Mouse (Mus musculus): ENCODE measurements around the gene Bcar1.

Bcar1 gene

GRCm38 (mm10) chr8:111715514-111715913 is 28.1 kb downstream of the Bcar1 start:
- no peak for DNase-seq (ENCODE audit: low read depth)

- DNase-seq (ENCODE audit: low read depth): no peak
Observed at GRCm38 (mm10) chr8:111714295-111714694, 29.3 kb downstream of the Bcar1 start.

GRCm38 (mm10) chr8:111713817-111714216 is 29.8 kb downstream of the Bcar1 start:
- DNase-seq (ENCODE audit: low read depth): no peak

- no peak for DNase-seq (ENCODE audit: low read depth)
Observed at GRCm38 (mm10) chr8:111713291-111713690, 30.3 kb downstream of the Bcar1 start.

GRCm38 (mm10) chr8:111712588-111712987 is 31.0 kb downstream of the Bcar1 start:
- DNase-seq (ENCODE audit: low read depth): peak; percentile 21

GRCm38 (mm10) chr8:111712135-111712534 is 31.5 kb downstream of the Bcar1 start:
- DNase-seq (ENCODE audit: low read depth): no peak

- no peak for DNase-seq (ENCODE audit: low read depth)
Observed at GRCm38 (mm10) chr8:111710777-111711485, 32.7 kb downstream of the Bcar1 start.

GRCm38 (mm10) chr8:111709223-111709622 is 34.4 kb downstream of the Bcar1 start:
- no peak for DNase-seq (ENCODE audit: low read depth)

- DNase-seq (ENCODE audit: low read depth): no peak
Observed at GRCm38 (mm10) chr8:111708265-111708664, 35.3 kb downstream of the Bcar1 start.

GRCm38 (mm10) chr8:111705699-111706098 is 37.9 kb downstream of the Bcar1 start:
- DNase-seq (ENCODE audit: low read depth): no peak

GRCm38 (mm10) chr8:111705222-111705621 is 38.4 kb downstream of the Bcar1 start:
- DNase-seq (ENCODE audit: low read depth): no peak

- no peak for DNase-seq (ENCODE audit: low read depth)
Observed at GRCm38 (mm10) chr8:111704585-111704984, 39.0 kb downstream of the Bcar1 start.

GRCm38 (mm10) chr8:111701380-111701779 is 42.2 kb downstream of the Bcar1 start:
- no peak for DNase-seq (ENCODE audit: low read depth)

- no peak for DNase-seq (ENCODE audit: low read depth)
Observed at GRCm38 (mm10) chr8:111700740-111701139, 42.9 kb downstream of the Bcar1 start.

GRCm38 (mm10) chr8:111700201-111700600 is 43.4 kb downstream of the Bcar1 start:
- DNase-seq (ENCODE audit: low read depth): no peak

GRCm38 (mm10) chr8:111699035-111699434 is 44.6 kb downstream of the Bcar1 start:
- no peak for DNase-seq (ENCODE audit: low read depth)

- no peak for DNase-seq (ENCODE audit: low read depth)
Observed at GRCm38 (mm10) chr8:111697655-111698054, 46.0 kb downstream of the Bcar1 start.

- no peak for DNase-seq (ENCODE audit: low read depth)
Observed at GRCm38 (mm10) chr8:111695441-111695840, 48.2 kb downstream of the Bcar1 start.

GRCm38 (mm10) chr8:111693261-111693741 is 50.3 kb downstream of the Bcar1 start:
- no peak for DNase-seq (ENCODE audit: low read depth)

- no peak for DNase-seq (ENCODE audit: low read depth)
Observed at GRCm38 (mm10) chr8:111690960-111691445, 52.6 kb downstream of the Bcar1 start, which contains the start of gene Ctrb1. Gene Ctrb1, minus strand, starts transcription at chr8:111691010.

GRCm38 (mm10) chr8:111686881-111687280 is 56.7 kb downstream of the Bcar1 start:
- DNase-seq (ENCODE audit: low read depth): no peak

- DNase-seq (ENCODE audit: low read depth): no peak
Observed at GRCm38 (mm10) chr8:111682521-111682920, 61.1 kb downstream of the Bcar1 start.

- DNase-seq (ENCODE audit: low read depth): no peak
Observed at GRCm38 (mm10) chr8:111681153-111681552, 62.5 kb downstream of the Bcar1 start.

Data from c-Kit-positive CD71-positive TER-119-negative erythroid progenitor cells, embryonic 14.5 days (primary cell).